Mouse (Mus musculus) bone marrow macrophage, adult 2 months (primary cell): ENCODE data around the gene Szrd1.

ENCODE experiments used
- CTCF ChIP-seq: IDR thresholded peaks from 2 replicates; pipeline ENCODE4 v1.5.1; 2012; ENCODE audit warnings: low read depth, mild to moderate bottlenecking, low read length, moderate library complexity
- POLR2A ChIP-seq: IDR thresholded peaks from 2 replicates; pipeline ENCODE4 v1.6.1; 2012; ENCODE audit warnings: mild to moderate bottlenecking, low read depth, low read length, borderline replicate concordance

DNA sequence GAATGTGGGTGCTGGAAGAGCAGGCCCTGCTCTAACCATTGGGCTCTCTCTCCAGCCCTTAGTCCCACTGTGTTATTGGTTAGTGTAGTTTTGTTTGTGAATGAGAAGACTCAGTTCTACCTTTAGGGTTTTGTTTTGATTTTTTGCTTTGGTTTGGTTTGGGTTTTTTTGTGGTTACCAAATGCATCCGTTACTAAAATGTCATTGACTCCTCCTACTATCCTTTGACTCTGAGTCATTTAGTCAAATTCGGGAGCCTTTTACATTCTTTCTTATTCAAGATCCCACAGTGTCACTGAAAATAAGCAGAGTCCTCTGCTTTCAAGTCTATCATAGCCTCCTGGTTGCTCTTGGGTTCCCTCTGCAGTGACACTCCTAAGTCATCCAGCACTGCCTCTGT, 44.4 kb upstream of the Szrd1 start:
- no peak for TF ChIP-seq CTCF
- TF ChIP-seq POLR2A = no peak
